Mouse (Mus musculus) stomach, embryonic 16.5 days (tissue): Measurements from ENCODE around the gene Smco1. TPM values are rescaled to one million over a fixed set of nuclear protein-coding genes. Genes with fewer than 3 reads are reported as not detected.
"Not testable (repeated sequence)": the region's sequence is repeated elsewhere in the genome, so short reads cannot be mapped to it uniquely, and the experiment has no call there.

Source experiments
- ATAC-seq: fragments of 200-750 bp; cut with Nextera tagmentation; 2 replicates; pipeline ENCODE4 v1.8.0; 2017; ENCODE audit warnings: moderate number of reproducible peaks, moderate TSS enrichment; ENCODE audit not compliant: insufficient read depth, low FRiP score
- H3K27ac ChIP-seq: fragments of 300-500 bp; sonication (generic); 2 replicates; pipeline ENCODE4 v1.5.1; 2014; ENCODE audit warnings: low read length
- H3K27me3 ChIP-seq: fragments of 300-500 bp; sonication (generic); 2 replicates; pipeline ENCODE4 v1.6.1; 2014; ENCODE audit warnings: low read length, control low read depth, mixed read lengths; ENCODE audit not compliant: control insufficient read depth, insufficient read depth
- H3K36me3 ChIP-seq: fragments of 300-500 bp; sonication (generic); 2 replicates; pipeline ENCODE4 v1.6.1; 2014; ENCODE audit warnings: low read length; ENCODE audit not compliant: control insufficient read depth, insufficient read depth
- H3K4me1 ChIP-seq: fragments of 300-500 bp; sonication (generic); 2 replicates; pipeline ENCODE4 v1.6.1; 2014; ENCODE audit warnings: low read length, control low read depth, mixed read lengths; ENCODE audit not compliant: control insufficient read depth, insufficient read depth
- H3K4me2 ChIP-seq: fragments of 300-500 bp; sonication (generic); 2 replicates; pipeline ENCODE4 v1.6.1; 2014; ENCODE audit warnings: low read depth, low read length, mixed read lengths
- H3K4me3 ChIP-seq: fragments of 300-500 bp; sonication (generic); replicated peaks from 2 replicates; pipeline ENCODE4 v1.5.1; 2014; ENCODE audit warnings: mild to moderate bottlenecking, low read length
- H3K9ac ChIP-seq: fragments of 300-500 bp; sonication (generic); 2 replicates; pipeline ENCODE4 v1.6.1; 2014; ENCODE audit warnings: low read length
- H3K9me3 ChIP-seq: fragments of 300-500 bp; sonication (generic); replicated peaks from 2 replicates; pipeline ENCODE4 v1.6.1; 2016; ENCODE audit warnings: low read length, control low read depth; ENCODE audit not compliant: control insufficient read depth
- WGBS: fragments of 180-500 bp; shearing (Covaris S2); extraction: QIAGEN DNeasy Blood & Tissue Kit; methylation state at CpG from one replicate; pipeline ENCODE4 v1.1.7; 2014; 5-methylcytosine and 5-hydroxymethylcytosine counted together
- polyA plus RNA-seq: library from polyadenylated mRNA; unstranded; fragments of >200 nt; fragmentation: Nextera tagmentation; extraction: Ambion mirVana; gene quantifications from 2 replicates; pipeline ENCODE4 v1.2.1, GENCODE M21; 2015

Smco1 gene
- polyA plus RNA-seq, result 0.15 TPM in 1 of 2 replicates, not detected in the other

DNA sequence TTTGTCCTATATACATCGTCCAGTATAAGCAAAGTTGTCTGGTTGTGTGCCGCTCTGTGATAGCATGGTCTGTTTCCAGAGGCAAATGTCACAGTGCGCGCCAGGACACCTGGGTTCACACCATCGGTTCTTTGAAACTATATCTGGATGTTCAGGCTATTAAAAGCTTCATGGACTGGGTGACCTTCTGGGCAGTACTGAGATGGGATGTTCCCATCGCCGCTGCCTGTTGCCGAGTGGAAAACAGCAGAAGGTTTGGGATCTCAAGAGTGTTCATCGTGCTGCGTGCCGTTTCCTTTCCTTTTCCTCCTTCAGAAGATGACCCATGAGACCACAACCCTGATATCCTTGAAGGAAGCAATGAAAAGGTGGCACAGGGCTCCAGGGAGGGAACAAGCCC, at the start of gene Smco1:
TSS of gene Smco1 (plus strand) at position 178 of the 400 bp plus-strand sequence.
- 82% methylated on average over 11 of the region's 11 CpGs for WGBS
- no peak within 1 kb of the TSS for H3K4me3 ChIP-seq
- H3K9ac ChIP-seq, result no peak within 1 kb of the TSS
- H3K36me3 ChIP-seq, result no peaks in the 10 kb centered on the region
- H3K4me2 ChIP-seq, result no peak within 1 kb of the TSS
- no peak for ATAC-seq
- H3K9me3 ChIP-seq, result no peaks in the 10 kb centered on the region
- H3K27ac ChIP-seq, result no peak within 1 kb of the TSS
- H3K27me3 ChIP-seq, result no peaks in the 10 kb centered on the region
- no peaks in the 10 kb centered on the region for H3K4me1 ChIP-seq

DNA sequence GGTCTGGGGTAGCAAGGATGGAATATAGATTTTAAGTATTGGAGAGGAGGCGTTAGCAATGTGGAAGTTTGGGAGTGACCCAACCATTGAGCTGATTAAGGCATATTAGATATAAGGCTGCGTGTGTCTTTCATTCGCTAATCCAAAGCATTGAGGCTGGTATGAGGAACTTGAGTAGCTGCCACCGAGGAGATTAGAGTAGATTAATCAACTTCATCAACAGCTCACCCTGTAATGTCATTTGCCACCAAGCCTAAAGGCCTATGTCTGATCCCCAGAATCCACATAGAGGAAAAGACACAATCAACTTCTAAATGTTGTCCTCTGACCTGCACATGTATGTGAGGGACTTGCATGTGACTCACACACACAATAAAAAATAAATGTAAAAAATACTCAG, 49.5 kb upstream of the Smco1 start:
- Histone ChIP-seq H3K9me3 (no peaks in the 10 kb centered on the region), H3K4me2 (no peak overlapping the region), H3K9ac (no peak overlapping the region), H3K27ac (no peak overlapping the region), H3K27me3 (no peaks in the 10 kb centered on the region), H3K36me3 (no peaks in the 10 kb centered on the region), H3K4me1 (no peaks in the 10 kb centered on the region), H3K4me3 (no peak overlapping the region)
- 81% methylated on average over 4 of the region's 4 CpGs for WGBS
- no peak for ATAC-seq

DNA sequence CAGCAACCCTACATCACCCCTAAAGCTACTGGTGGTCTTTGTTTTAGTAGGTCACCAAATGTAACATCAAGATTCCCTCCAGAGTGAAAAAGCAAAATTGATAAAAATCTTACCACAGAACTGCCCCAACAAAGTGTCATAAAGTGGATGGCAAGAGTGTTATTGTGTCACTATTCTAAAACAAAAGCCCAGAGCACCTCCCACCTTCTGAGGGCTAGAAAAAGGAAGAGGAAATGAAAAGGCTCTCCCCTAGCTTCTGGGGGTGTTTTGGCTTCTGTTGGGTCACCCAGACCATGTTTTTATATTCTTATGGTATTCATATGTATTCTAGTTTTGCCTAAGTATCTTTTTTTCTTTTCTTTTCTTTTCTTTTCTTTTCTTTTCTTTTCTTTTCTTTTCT, 48.9 kb upstream of the Smco1 start:
- no peaks in the 10 kb centered on the region for H3K4me1 ChIP-seq
- H3K4me3 ChIP-seq, result no peak overlapping the region
- H3K36me3 ChIP-seq, result no peaks in the 10 kb centered on the region
- H3K9ac ChIP-seq, result no peak overlapping the region
- H3K27me3 ChIP-seq, result no peaks in the 10 kb centered on the region
- H3K4me2 ChIP-seq, result no peak overlapping the region
- no peak overlapping the region for H3K27ac ChIP-seq
- no peaks in the 10 kb centered on the region for H3K9me3 ChIP-seq
- ATAC-seq, result no peak

DNA sequence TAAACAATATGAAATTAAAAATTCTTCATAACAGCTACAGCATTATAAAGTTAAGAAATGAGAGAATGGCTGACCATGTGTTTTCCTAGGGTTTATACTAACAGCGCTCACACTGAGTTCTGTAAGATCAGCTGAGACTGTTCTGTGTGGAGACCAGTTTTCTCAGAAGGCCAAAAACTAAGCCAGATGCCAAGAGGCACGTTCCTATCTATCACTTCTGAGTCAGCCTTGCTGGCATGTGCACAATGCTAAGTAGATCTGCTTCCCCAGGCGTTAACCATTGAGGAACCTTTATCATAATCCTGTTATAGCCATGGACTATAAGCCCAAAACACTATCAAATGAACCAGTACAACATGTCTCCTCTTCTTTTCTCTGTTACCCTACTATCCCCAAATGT, 39.2 kb upstream of the Smco1 start:
- H3K4me3 ChIP-seq, H3K9me3 ChIP-seq, H3K4me2 ChIP-seq, H3K36me3 ChIP-seq, ATAC-seq, H3K27ac ChIP-seq, H3K27me3 ChIP-seq, H3K9ac ChIP-seq, H3K4me1 ChIP-seq: not testable (repeated sequence)
- 81% methylated on average over 3 of the region's 3 CpGs for WGBS

DNA sequence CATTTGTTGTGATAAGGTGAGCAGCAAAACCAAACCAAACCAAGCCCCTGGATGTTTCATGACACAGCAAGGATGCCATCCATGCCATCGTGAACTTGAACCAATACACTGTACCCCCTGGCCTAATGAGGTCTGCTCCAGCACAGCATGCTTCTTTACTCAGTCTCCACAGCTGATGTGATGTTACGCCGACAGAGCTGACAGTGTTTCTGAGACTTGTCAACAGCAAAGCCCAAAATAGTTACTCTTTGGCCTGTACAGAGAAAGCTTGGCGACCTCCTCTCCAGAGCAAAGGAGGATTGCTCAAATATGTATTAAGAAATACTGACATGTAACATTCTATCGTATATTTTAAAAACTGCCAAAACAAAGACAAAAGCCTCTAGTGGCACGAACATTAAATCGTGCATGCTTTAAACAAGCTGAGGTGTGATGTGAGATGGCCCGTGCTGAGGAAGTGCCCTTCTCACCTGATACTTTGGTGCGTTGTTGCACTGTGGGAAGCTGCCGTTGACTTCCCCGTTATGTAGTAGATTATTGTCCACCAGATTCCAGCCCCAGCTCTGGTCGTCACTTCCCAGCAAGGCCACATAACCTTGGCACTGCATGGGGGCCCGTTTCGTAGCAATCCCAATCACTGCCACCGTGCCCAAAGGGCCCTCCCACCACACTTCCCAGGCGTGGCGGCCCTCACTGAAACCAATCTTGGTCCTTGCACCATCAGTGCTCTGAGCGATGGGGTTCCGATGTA, 33.2 kb upstream of the Smco1 start:
- 91% methylated on average over 19 of the region's 19 CpGs for WGBS
- no peak overlapping the region for H3K9ac ChIP-seq
- no peak overlapping the region for H3K4me2 ChIP-seq
- no peak overlapping the region for H3K4me3 ChIP-seq
- H3K27ac ChIP-seq, result no peak overlapping the region
- 0 out of 2 replicates have a peak, but pooled peaks cover 3% of the 10 kb centered on the region for H3K36me3 ChIP-seq
- no peak for ATAC-seq
- H3K4me1 ChIP-seq, result no peaks in the 10 kb centered on the region
- H3K27me3 ChIP-seq, result no peaks in the 10 kb centered on the region
- H3K9me3 ChIP-seq, result no peaks in the 10 kb centered on the region

DNA sequence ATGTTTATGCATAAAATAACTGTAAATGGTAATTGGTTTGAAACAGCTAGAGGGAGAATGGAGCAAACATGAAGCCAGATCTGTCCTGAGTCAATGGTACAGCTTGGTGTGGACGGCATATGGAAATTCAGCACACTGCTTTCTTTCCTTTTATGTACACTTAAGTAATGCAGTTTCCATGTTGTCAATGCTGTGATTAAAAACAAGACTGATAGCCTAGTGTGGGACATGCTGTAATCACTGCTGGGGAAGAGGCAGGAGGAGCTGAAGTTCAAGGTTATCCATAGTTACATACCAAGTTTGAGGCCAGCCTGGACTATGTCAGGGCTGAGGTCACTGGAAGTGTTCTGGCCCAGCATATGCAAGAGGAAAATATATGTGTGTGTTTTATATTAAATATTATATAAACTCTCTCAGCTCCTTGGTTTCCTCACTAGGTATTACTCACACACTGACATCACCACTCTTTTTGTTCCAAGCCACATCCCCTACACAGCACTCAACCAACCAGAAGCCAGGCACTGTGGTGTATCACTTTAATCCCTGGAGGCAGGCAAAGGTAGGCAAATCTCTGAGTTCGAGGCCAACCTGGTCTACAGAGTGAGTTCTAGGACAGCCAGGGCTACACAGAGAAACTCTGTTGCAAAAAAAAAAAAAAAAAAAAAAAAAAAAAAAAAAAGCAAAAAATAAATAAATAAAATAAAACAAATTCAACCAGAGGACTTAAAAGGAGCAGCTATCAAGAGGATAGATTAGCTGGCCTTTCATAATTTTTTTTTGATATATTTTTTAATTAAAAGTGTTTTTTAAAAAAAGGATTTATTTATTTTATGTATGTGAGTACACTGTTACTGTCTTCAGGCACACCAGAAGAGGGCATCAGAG, 31.6 kb upstream of the Smco1 start:
- WGBS, result 88% methylated on average over 2 of the region's 2 CpGs
- ATAC-seq, result no peak

DNA sequence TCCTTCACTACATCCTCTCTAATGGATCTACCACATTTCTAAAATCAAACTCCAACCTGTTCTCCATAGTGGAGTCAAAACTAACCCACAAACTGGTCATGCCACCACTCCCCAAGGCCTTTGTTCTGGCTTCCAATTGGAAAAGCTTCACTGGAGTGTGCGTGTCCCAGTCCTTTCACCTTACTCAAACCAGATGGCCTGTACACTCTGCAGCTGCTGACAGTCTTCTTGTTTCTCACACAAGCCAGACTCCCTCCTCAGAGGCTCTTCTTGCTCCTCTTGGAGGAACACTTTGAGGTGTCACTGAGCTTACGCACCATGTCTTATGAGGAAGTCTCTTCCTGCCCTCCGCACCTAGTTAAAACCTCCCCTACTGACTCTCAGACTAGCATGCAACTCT, 27.4 kb upstream of the Smco1 start:
- Histone ChIP-seq H3K27ac (no peak overlapping the region), H3K36me3 (no peaks in the 10 kb centered on the region), H3K9ac (no peak overlapping the region), H3K4me3 (no peak overlapping the region), H3K4me2 (no peak overlapping the region), H3K4me1 (peaks cover 17% of the 10 kb centered on the region), H3K27me3 (no peaks in the 10 kb centered on the region), H3K9me3 (no peaks in the 10 kb centered on the region)
- no peak for ATAC-seq
- 82% methylated on average over 3 of the region's 3 CpGs for WGBS

More for the DNA sequence above, 31.6 kb upstream of the Smco1 start:
- no peak overlapping the region for H3K4me3 ChIP-seq
- H3K9ac ChIP-seq, result no peak overlapping the region
- no peak overlapping the region for H3K27ac ChIP-seq
- H3K4me1 ChIP-seq, result no peaks in the 10 kb centered on the region
- 0 out of 2 replicates have a peak, but pooled peaks cover 3% of the 10 kb centered on the region for H3K36me3 ChIP-seq
- H3K27me3 ChIP-seq, result no peaks in the 10 kb centered on the region
- H3K9me3 ChIP-seq, result no peaks in the 10 kb centered on the region
- H3K4me2 ChIP-seq, result no peak overlapping the region

DNA sequence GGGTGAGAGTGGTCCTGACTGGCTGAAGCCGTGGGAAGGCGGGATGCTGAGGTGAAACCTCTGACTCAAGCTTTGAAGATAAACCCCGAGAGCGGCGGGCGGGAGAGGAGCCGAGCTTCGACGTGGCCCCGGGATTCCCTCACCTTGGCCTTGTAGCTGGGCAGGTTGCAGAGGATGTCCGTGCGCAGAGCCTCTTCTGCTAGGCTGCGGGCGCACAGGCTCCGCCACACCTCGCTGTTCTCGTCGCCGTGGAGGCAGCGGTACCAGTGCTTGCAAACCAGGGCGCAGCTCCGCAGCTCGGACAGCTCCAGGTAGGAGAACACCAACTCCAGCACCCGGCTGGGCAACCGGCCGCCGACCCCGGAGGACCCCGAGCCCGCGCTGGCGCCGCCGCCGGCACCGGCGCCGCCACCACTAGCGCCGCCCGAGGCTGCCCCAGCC, 24.9 kb upstream of the Smco1 start:
- Histone ChIP-seq H3K4me2 (peak overlapping the region; percentile 66), H3K4me1 (peaks cover 17% of the 10 kb centered on the region), H3K36me3 (no peaks in the 10 kb centered on the region), H3K27me3 (no peaks in the 10 kb centered on the region), H3K9me3 (no peaks in the 10 kb centered on the region), H3K9ac (peak overlapping the region; percentile 94), H3K4me3 (peak overlapping the region; percentile 77), H3K27ac (peak overlapping the region; percentile 93)
- WGBS, result 0% methylated on average over 41 of the region's 41 CpGs
- peak; percentile 27 for ATAC-seq

DNA sequence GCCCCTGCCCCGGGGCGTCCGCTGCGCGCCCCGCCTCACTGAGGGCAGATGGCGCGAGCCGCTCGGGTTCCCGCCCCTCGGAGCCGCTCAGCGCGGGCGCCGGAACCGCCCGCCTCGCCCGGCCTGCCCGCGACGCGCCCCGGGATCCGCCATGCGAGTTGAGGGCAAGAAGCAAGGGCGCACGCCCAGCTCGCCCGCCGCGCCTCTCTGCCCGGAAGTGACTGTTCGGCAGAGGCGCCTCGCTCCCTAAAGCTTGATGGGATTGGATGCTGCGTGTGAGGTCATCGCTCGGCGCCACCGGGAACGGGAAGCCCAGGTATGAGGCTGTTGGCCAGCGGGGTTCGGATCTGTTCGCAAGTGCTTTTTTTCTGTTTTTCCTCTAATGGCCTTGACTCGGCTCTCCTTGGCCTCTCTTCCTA, 24.3 kb upstream of the Smco1 start, which contains the start of the genes Fbxo45 and Wdr53:
TSS of gene Fbxo45 (minus strand) at position 207 of the 419 bp plus-strand sequence.
TSS of gene Wdr53 (plus strand) at position 276 of the 419 bp plus-strand sequence.
- Histone ChIP-seq H3K4me3 (peak within 1 kb of the TSS; percentile 77), H3K4me2 (peak within 1 kb of the TSS; percentile 69), H3K36me3 (no peaks in the 10 kb centered on the region), H3K27me3 (no peaks in the 10 kb centered on the region), H3K27ac (peak within 1 kb of the TSS; percentile 93), H3K4me1 (peaks cover 17% of the 10 kb centered on the region), H3K9ac (peak within 1 kb of the TSS; percentile 94), H3K9me3 (no peaks in the 10 kb centered on the region)
- peak; percentile 98 for ATAC-seq
- WGBS, result under 1% methylated on average over 48 of the region's 48 CpGs
